Mouse (Mus musculus): ENCODE measurements around the gene Spock2. TPM values are rescaled to one million over a fixed set of nuclear protein-coding genes. Genes with fewer than 3 reads are reported as not detected.

Gene Spock2
- total and polyA plus RNA-seq, 3 experiments = 0.03 TPM; not detected in 2

DNA sequence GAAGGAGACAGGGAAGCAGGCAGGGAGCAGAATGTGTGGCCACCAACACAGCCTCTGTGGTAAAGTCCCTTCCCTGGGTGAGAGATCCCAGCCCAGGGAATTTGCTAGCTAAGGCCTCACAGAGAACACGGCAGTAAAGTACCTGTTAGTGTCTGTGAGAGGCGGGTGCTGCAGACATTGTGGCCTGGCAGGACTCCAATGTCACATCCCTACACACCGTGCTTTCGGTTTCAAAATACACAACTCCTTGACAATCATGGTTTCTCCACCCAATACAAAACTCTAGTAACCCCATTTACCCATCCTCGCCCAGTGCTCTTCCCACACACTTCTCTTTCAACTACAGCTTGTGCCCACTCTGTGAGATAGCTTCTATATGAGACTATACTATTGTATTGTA lies 32.7 kb downstream of the Spock2 start:
- no peak overlapping the region for H3K27ac ChIP-seq (ENCODE audit: control insufficient read depth, low read depth, low read length)
- H3K79me2 ChIP-seq (ENCODE audit: control insufficient read depth, insufficient read depth, low read length, poor library complexity) = no peaks in the 10 kb centered on the region
- no peaks in the 10 kb centered on the region for H3K27me3 ChIP-seq (ENCODE audit: control insufficient read depth in 1 of 2, insufficient read depth in 2 of 2, low read length in 2 of 2)
- H3K9ac ChIP-seq (ENCODE audit: control insufficient read depth, low read depth, low read length, poor library complexity, severe bottlenecking) = no peak overlapping the region
- no peaks in the 10 kb centered on the region for H3K36me3 ChIP-seq (ENCODE audit: control insufficient read depth in 1 of 2, insufficient read depth in 2 of 2, low read length in 2 of 2)
- TF ChIP-seq MAFK (IDR thresholded peaks at IDR 0.05; ENCODE audit: borderline replicate concordance, low read depth, low read length) = no peak
- no peak for TF ChIP-seq MXI1 (IDR thresholded peaks at IDR 0.05; ENCODE audit: low read depth, low read length)
- TF ChIP-seq MYB (IDR thresholded peaks at IDR 0.05; ENCODE audit: low read depth, low read length) = no peak
- no peak for TF ChIP-seq ZC3H11A (IDR thresholded peaks at IDR 0.05; ENCODE audit: low read depth, low read length)
- TF ChIP-seq JUND (IDR thresholded peaks at IDR 0.05; ENCODE audit: low read depth, low read length) = no peak
- no peak for TF ChIP-seq EP300 (IDR thresholded peaks at IDR 0.05; ENCODE audit: low read depth in 1 of 2, low read length in 2 of 2)
- TF ChIP-seq RAD21 (IDR thresholded peaks at IDR 0.05; ENCODE audit: low read depth, low read length) = no peak
- no peak for TF ChIP-seq E2F4 (IDR thresholded peaks at IDR 0.05; ENCODE audit: borderline replicate concordance, low read depth, low read length)
- TF ChIP-seq ZMIZ1 (IDR thresholded peaks at IDR 0.05; ENCODE audit: low read depth, low read length) = no peak
- TF ChIP-seq TCF12 (IDR thresholded peaks at IDR 0.05; ENCODE audit: low read depth, low read length) = no peak
- TF ChIP-seq CHD2 (IDR thresholded peaks at IDR 0.05; ENCODE audit: low read length) = no peak
- TF ChIP-seq UBTF (IDR thresholded peaks at IDR 0.05; ENCODE audit: borderline replicate concordance, insufficient read depth, low read depth, low read length) = no peak
- no peak for TF ChIP-seq SMC3 (IDR thresholded peaks at IDR 0.05; ENCODE audit: low read depth, low read length)
- no peak for TF ChIP-seq TBP (IDR thresholded peaks at IDR 0.05; ENCODE audit: low read depth, low read length)
- no peak for TF ChIP-seq POLR2AphosphoS5 (IDR thresholded peaks at IDR 0.05; ENCODE audit: borderline replicate concordance, low read depth, low read length)
- H3K4me1 ChIP-seq (ENCODE audit: control insufficient read depth in 1 of 2, insufficient read depth in 2 of 2, low read length in 2 of 2) = 0 out of 4 replicates have a peak, but pooled peaks cover 0 to 3% of the 10 kb centered on the region in 2 experiments
- H3K4me3 ChIP-seq (ENCODE audit: control insufficient read depth in 1 of 2, insufficient read depth in 1 of 2, low read depth in 2 of 2, low read length in 2 of 2) = no peak overlapping the region
- no peaks in the 10 kb centered on the region for H3K9me3 ChIP-seq (replicated peaks; ENCODE audit: insufficient read depth, low read length)
- peak; percentile 14 for DNase-seq (ENCODE audit: low read depth, low spot score)

DNA sequence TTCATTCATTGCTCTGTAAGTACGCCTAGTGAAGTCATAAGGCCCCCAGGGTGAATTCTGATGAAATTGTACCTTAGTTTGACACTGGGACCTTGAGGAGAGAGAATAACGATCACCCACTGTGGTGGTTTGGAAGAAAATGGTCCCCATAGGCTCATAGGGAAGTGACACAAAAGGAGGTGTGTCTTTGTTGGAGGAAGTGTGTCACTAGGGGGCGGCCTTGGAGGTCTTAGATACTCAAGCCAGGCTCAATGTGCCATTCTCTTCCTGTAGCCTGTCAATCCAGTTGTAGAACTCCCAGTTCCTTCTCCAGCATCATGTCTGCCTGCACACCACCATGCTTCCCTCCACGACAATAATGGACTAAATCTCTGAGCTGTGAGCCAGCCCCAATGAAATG lies 34.7 kb downstream of the Spock2 start:
- no peak for DNase-seq (ENCODE audit: low read depth, low spot score)
- no peaks in the 10 kb centered on the region for H3K27me3 ChIP-seq (ENCODE audit: control insufficient read depth in 1 of 2, insufficient read depth in 2 of 2, low read length in 2 of 2)
- no peak overlapping the region for H3K4me3 ChIP-seq (ENCODE audit: control insufficient read depth in 1 of 2, insufficient read depth in 1 of 2, low read depth in 2 of 2, low read length in 2 of 2)
- TF ChIP-seq CTCF (IDR thresholded peaks at IDR 0.05 in 2 of 3, conservative IDR thresholded peaks at IDR 0.05 in 1 of 3; ENCODE audit: control insufficient read depth in 1 of 3, insufficient read depth in 1 of 3, low read depth in 2 of 3, low read length in 3 of 3, poor library complexity in 1 of 3, severe bottlenecking in 1 of 3) (no peak), MAZ (IDR thresholded peaks at IDR 0.05; ENCODE audit: low read depth, low read length) (no peak), EP300 (IDR thresholded peaks at IDR 0.05; ENCODE audit: low read depth in 1 of 2, low read length in 2 of 2) (no peak), TCF12 (IDR thresholded peaks at IDR 0.05; ENCODE audit: low read depth, low read length) (no peak), ZMIZ1 (IDR thresholded peaks at IDR 0.05; ENCODE audit: low read depth, low read length) (no peak), POLR2AphosphoS2 (IDR thresholded peaks at IDR 0.05; ENCODE audit: low read length) (no peak), KAT2A (conservative IDR thresholded peaks at IDR 0.05; ENCODE audit: low read depth, low read length) (no peak), TBP (IDR thresholded peaks at IDR 0.05; ENCODE audit: low read depth, low read length) (no peak), CHD1 (IDR thresholded peaks at IDR 0.05; ENCODE audit: low read depth, low read length) (no peak), NELFE (IDR thresholded peaks at IDR 0.05; ENCODE audit: low read depth, low read length) (no peak), GATA1 (IDR thresholded peaks at IDR 0.05; ENCODE audit: low read depth, low read length) (no peak), ZC3H11A (IDR thresholded peaks at IDR 0.05; ENCODE audit: low read depth, low read length) (no peak), ETS1 (IDR thresholded peaks at IDR 0.05; ENCODE audit: low read depth, low read length) (no peak), BHLHE40 (IDR thresholded peaks at IDR 0.05; ENCODE audit: borderline replicate concordance, low read depth, low read length) (no peak), ZNF384 (IDR thresholded peaks at IDR 0.05; ENCODE audit: low read depth, low read length) (no peak), MYC (IDR thresholded peaks at IDR 0.05; ENCODE audit: low read depth, low read length) (no peak), RCOR1 (IDR thresholded peaks at IDR 0.05; ENCODE audit: low read depth, low read length) (no peak), MYB (IDR thresholded peaks at IDR 0.05; ENCODE audit: low read depth, low read length) (no peak), NRF1 (IDR thresholded peaks at IDR 0.05; ENCODE audit: insufficient read depth, low read depth, low read length, poor library complexity, severe bottlenecking) (no peak), USF1 (IDR thresholded peaks at IDR 0.05; ENCODE audit: low read depth, low read length) (no peak)
- no peaks in the 10 kb centered on the region for H3K36me3 ChIP-seq (ENCODE audit: control insufficient read depth in 1 of 2, insufficient read depth in 2 of 2, low read length in 2 of 2)
- no peaks in the 10 kb centered on the region for H3K9me3 ChIP-seq (replicated peaks; ENCODE audit: insufficient read depth, low read length)
- no peak overlapping the region for H3K27ac ChIP-seq (ENCODE audit: control insufficient read depth, low read depth, low read length)
- H3K4me1 ChIP-seq (ENCODE audit: control insufficient read depth in 1 of 2, insufficient read depth in 2 of 2, low read length in 2 of 2) = 0 out of 4 replicates have a peak, but pooled peaks cover 0 to 3% of the 10 kb centered on the region in 2 experiments
- H3K79me2 ChIP-seq (ENCODE audit: control insufficient read depth, insufficient read depth, low read length, poor library complexity) = no peaks in the 10 kb centered on the region
- no peak overlapping the region for H3K9ac ChIP-seq (ENCODE audit: control insufficient read depth, low read depth, low read length, poor library complexity, severe bottlenecking)
